Mouse (Mus musculus): ENCODE measurements around the gene Tmem163.

Gene Tmem163

GRCm38 (mm10) chr1:127642976-127643769 is 36.2 kb downstream of the Tmem163 start:
- no peak for DNase-seq

DNA sequence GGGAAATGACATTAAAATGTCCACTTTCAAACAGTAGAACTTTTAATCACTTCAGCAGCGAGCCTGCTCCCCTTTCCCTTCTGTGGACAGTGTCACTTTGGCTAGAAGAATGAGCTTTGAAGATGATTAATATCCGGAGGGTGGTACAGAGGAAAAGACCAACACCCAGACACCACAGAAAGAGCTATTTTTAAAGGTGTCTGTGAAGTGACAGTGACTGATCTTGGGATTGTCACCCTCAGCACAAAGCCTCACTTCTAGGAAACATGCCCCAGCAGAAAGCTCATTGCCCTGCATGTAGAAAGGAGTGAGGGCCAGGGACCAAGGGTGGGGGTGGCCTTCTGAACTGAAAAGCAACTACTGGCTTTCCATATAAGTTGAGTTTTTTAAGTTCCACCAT is 41.4 kb downstream of the Tmem163 start:
- no peak for DNase-seq

GRCm38 (mm10) chr1:127627151-127627550 is 52.2 kb downstream of the Tmem163 start:
- DNase-seq, result no peak

- peak in 1 of 2 experiments; percentile 12 for DNase-seq
Observed at GRCm38 (mm10) chr1:127625577-127626362, 53.6 kb downstream of the Tmem163 start.

DNA sequence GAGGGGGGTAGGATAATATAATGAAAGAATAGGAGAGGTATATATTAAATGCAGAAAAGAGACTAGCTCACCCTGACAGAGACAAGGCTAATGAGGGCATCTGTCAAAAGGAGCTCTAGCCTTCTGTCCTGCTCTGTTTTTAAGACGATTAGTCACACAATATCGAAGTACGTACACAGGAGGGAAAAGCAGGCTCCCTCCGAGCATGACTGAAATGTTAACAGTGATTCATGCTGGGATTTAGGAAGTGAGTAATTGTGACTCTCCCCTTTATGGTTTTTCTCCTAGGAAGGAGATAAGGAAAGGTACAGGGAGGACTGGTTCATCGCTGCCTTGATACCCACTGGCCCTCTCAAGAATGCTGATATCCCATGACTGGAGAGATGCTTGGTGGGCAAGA is 57.0 kb downstream of the Tmem163 start:
- no peak for DNase-seq

GRCm38 (mm10) chr1:127619036-127619435 is 60.3 kb downstream of the Tmem163 start:
- no peak for DNase-seq

DNA sequence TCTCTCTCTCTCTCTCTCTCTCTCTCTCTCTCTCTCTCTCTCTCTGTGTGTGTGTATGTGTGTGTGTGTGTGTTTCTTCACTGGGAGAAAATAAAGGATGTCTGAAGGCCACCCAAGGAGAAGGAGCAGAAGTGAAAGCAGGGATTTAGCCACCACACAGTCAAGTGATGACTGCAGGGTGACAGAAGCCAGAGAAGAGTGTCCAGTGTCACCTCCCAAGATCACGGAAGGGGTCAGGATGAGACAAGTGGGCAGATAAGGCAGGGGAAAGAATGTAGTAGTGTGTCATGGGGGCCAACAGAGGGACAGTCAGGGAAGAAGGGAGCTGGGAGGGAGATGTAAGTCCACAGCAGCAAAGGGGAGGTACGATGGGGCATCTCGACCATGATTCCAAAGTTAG is 69.0 kb downstream of the Tmem163 start:
- no peak for DNase-seq

DNA sequence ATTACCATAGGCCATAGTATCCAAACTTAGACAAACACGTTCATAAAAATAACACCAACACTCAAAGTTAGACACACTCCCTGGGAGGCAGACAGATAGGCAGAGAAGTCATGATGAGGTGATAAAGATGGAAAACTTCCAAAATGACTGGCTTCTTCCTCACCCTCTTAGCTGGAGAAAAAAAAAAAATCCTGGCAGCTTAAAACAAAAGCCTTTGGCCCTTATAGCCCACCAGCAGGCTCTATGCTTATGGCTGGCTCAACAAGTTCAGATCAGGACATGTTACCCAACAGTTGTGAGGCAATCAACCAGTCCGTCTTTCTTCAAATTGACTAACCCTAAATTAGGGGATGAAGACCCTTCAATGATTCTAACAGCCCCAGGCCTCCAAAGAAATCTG is 69.5 kb downstream of the Tmem163 start:
- DNase-seq, result no peak

- DNase-seq, result no peak
Observed at GRCm38 (mm10) chr1:127608326-127608725, 71.0 kb downstream of the Tmem163 start.

GRCm38 (mm10) chr1:127603697-127604631 is 75.4 kb downstream of the Tmem163 start:
- no peak for DNase-seq

- DNase-seq, result no peak
Observed at GRCm38 (mm10) chr1:127596143-127596542, 83.2 kb downstream of the Tmem163 start.

DNA sequence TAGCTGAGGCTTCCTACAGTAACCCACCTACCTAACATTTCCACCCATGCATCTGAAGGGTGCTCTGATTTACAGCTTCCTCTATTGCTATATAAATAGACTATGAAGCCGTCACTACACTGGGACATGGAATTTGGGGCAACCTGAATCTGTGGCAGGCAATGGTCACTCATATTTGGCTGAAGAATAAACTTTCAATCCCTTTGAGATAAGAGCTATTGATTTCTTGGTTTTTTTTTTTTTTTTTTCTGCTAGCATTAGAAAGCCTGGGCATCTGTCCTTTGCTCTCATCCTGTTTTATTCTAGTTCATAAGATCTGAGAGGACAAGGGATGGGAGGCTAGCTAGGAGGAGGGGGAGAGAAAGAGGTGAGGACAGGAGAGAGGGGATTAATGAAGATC is 83.6 kb downstream of the Tmem163 start:
- no peak for DNase-seq

DNA sequence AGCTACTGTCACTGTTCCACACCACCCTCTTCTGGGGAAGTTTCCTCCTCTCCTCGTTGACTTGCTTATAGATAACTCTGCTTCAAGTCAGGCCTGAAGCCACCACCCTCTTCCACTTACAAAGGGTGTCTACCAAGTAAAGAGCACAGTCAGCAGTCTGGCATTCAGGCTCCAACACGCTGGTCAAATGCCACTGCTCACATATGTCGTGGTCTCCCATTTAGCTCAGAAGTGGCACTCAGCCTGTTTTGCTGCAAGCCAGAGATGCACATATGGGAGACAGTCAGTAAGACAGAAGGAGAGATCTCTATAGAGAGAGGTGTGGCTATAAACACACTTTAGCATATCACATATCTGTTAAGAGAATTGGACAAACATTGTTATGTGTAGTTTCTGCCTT is 89.8 kb downstream of the Tmem163 start:
- DNase-seq, result no peak

DNA sequence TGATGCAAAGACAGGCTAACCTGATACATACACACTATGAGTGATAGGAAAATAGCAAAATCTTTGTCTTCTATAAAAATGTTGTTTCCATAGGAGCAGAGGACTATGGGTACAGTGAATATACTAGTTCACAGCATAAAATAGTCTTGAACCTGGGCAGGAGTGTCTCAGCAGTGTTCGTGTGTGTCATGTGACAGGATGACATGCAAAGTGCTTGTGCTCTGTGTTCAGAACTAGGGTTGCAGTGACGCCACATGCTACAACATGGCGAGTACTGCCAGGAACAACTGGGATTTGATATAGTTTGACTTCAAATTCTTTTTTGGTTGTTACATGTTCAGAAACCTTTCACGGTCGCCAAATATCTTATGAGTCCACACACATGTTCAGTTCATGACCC is 92.3 kb downstream of the Tmem163 start:
- no peak for DNase-seq

- no peak for DNase-seq
Observed at GRCm38 (mm10) chr1:127586156-127586555, 93.2 kb downstream of the Tmem163 start.

GRCm38 (mm10) chr1:127577981-127578380 is 101.4 kb downstream of the Tmem163 start:
- DNase-seq, result no peak

GRCm38 (mm10) chr1:127577083-127577482 is 102.3 kb downstream of the Tmem163 start:
- DNase-seq, result no peak

GRCm38 (mm10) chr1:127576563-127576962 is 102.8 kb downstream of the Tmem163 start:
- DNase-seq, result no peak

GRCm38 (mm10) chr1:127576143-127576542 is 103.2 kb downstream of the Tmem163 start:
- no peak for DNase-seq

GRCm38 (mm10) chr1:127575692-127576091 is 103.7 kb downstream of the Tmem163 start:
- DNase-seq, result no peak

DNA sequence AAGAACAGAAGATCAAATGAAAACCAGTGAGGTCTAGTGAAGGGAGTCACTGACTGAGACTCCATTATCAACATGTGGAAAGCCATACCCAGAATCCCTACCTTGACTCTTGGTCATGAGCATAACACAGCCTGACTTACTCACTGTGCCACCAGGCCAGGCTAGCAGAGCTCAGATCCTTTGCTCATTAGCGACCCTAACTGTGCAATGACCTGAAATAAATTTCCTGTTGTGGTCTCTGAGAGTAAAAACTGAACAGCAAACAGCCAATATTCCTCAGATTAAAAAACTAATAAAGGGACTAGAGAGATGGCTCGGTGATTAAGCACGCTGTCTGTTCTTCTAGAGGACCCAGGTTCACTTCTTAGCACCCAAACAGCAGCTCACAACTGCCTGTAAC is 106.2 kb downstream of the Tmem163 start:
- no peak for DNase-seq

- DNase-seq, result no peak
Observed at GRCm38 (mm10) chr1:127568641-127569040, 110.7 kb downstream of the Tmem163 start.

GRCm38 (mm10) chr1:127556486-127556845 is 122.9 kb downstream of the Tmem163 start:
- DNase-seq, result no peak
